Mouse (Mus musculus): ENCODE measurements around the gene Tpd52l2.

DNA sequence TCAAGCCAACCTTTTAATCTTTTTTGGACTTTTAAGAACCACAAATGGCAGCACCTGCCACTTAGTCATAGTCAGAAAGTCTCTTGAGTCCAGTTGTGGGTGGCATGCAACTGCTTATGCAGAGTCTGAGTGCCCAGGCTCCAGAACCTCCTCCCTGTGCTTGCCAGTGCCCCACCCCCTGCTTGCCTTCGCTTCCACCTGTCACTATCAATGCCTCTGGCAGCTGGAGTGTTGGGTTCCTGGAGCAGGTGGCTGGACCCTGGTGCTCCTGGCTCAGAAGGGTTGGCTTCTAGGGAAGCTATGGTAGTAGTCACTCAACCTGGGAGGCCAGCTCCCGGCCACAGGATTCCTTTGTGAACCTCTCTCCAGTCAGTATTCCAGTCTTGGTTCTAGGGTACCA, 53.3 kb downstream of the Tpd52l2 start:
- TF ChIP-seq GATA1 (IDR thresholded peaks at IDR 0.05; ENCODE audit: borderline replicate concordance, low read length) = no peak
- no peak for TF ChIP-seq FLI1 (IDR thresholded peaks at IDR 0.05; ENCODE audit: low read length)
